Mouse (Mus musculus): ENCODE data around the gene Nt5dc2. TPM values are rescaled to one million over a fixed set of nuclear protein-coding genes. Genes with fewer than 3 reads are reported as not detected.

Nt5dc2 gene
- polyA plus RNA-seq, 1 experiment from 2014 or later = 247 TPM

- Histone ChIP-seq H3K4me3 (no peak overlapping the region), H3K36me3 (replicated peaks) (peaks cover 8% of the 10 kb centered on the region; the same call in 1 of the 2 replicates), H3K4me1 (peaks cover 29% of the 10 kb centered on the region), H3K4me2 (no peak overlapping the region), H3K9me3 (no peaks in the 10 kb centered on the region), H3K27ac (no peak overlapping the region), H3K27me3 (replicated peaks) (no peaks in the 10 kb centered on the region), H3K9ac (no peak overlapping the region)
- WGBS = 91% methylated on average over 26 of the region's 26 CpGs
- no peak for ATAC-seq (replicated peaks)
Observed at GRCm38 (mm10) chr14:31136411-31137280, 5.8 kb downstream of the Nt5dc2 start.

DNA sequence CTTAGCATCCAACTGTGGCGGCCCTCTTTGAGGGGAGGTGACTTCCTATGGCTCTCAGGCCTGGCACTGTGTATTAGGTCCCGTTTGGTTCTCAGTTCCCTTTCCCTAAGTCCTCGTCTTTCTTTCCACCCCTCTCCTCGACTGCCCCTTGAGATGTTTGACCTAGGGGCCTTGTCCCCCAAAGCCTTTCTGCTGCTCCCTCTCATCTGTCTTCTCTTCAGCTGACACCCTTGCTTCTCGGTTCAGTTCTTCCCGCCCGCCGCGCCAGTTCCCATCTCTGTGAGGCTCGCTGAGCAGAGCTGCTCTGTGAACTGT is 6.4 kb downstream of the Nt5dc2 start:
- no peaks in the 10 kb centered on the region for H3K9me3 ChIP-seq
- H3K27ac ChIP-seq = no peak overlapping the region
- no peak for ATAC-seq (replicated peaks)
- peaks cover 23% of the 10 kb centered on the region for H3K4me1 ChIP-seq
- H3K27me3 ChIP-seq (replicated peaks) = no peaks in the 10 kb centered on the region
- no peak overlapping the region for H3K9ac ChIP-seq
- 88% methylated on average over 10 of the region's 10 CpGs for WGBS
- H3K4me2 ChIP-seq = no peak overlapping the region
- H3K4me3 ChIP-seq = no peak overlapping the region
- peaks cover 8% of the 10 kb centered on the region; the same call in 1 of the 2 replicates for H3K36me3 ChIP-seq (replicated peaks)

DNA sequence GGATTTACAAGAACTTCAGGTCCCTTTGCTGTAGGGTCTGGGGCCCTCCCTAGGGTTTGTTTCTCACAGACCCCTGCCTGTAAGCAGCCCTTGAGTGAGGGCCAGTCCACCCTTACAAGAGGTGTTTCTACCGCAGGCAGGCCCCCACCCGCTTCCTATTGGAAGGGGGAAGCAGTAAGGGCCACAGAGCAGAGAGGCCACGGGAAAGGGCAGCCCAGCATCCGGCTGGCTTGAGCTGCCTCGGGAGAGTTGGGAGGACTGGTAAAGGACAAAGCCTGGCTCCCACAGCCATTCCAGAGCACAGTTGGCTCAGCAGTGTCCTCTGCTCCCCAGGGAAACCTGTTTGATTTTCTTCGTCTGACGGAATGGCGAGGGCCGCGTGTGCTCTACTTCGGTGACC is 6.9 kb downstream of the Nt5dc2 start:
- Histone ChIP-seq H3K4me3 (no peak overlapping the region), H3K36me3 (replicated peaks) (peaks cover 8% of the 10 kb centered on the region; the same call in 1 of the 2 replicates), H3K9ac (no peak overlapping the region), H3K27ac (no peak overlapping the region), H3K27me3 (replicated peaks) (no peaks in the 10 kb centered on the region), H3K9me3 (no peaks in the 10 kb centered on the region), H3K4me1 (peaks cover 18% of the 10 kb centered on the region), H3K4me2 (no peak overlapping the region)
- WGBS = 79% methylated on average over 11 of the region's 11 CpGs
- no peak for ATAC-seq (replicated peaks)

GRCm38 (mm10) chr14:31138219-31138896 is 7.5 kb downstream of the Nt5dc2 start:
- no peak for ATAC-seq (replicated peaks)
- no peaks in the 10 kb centered on the region for H3K27me3 ChIP-seq (replicated peaks)
- peaks cover 12% of the 10 kb centered on the region for H3K4me1 ChIP-seq
- H3K36me3 ChIP-seq (replicated peaks) = peaks cover 8% of the 10 kb centered on the region; the same call in 1 of the 2 replicates
- H3K9ac ChIP-seq = no peak overlapping the region
- H3K9me3 ChIP-seq = no peaks in the 10 kb centered on the region
- H3K4me3 ChIP-seq = no peak overlapping the region
- no peak overlapping the region for H3K27ac ChIP-seq
- no peak overlapping the region for H3K4me2 ChIP-seq
- 87% methylated on average over 30 of the region's 35 CpGs for WGBS

DNA sequence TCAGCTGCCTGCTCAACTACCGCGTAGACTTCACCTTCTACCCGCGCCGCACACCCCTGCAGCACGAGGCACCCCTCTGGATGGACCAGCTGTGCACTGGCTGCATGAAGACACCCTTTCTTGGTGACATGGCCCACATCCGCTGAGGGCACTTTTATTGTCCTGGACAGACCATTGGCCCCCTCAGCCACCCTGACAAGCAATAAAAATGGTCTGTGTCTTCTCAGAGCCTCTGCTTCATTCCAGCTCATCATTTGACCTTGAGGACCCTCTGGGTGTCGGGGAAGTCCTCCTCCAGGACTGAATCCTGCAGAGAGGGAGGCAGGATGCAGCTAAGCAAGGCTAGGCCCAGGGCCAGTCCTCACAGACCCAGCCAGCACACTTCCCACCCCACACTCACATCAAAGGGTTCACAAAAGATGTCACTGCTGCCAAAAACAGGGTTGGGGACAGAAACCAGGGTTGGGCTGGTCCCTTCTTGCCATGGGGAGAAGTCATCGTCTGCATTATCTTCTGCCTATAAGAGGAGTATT is 8.1 kb downstream of the Nt5dc2 start:
- no peak for ATAC-seq (replicated peaks)
- WGBS = 91% methylated on average over 9 of the region's 9 CpGs
- no peak overlapping the region for H3K4me2 ChIP-seq
- peaks cover 8% of the 10 kb centered on the region; the same call in 1 of the 2 replicates for H3K36me3 ChIP-seq (replicated peaks)
- no peak overlapping the region for H3K4me3 ChIP-seq
- no peak overlapping the region for H3K9ac ChIP-seq
- H3K27me3 ChIP-seq (replicated peaks) = no peaks in the 10 kb centered on the region
- no peak overlapping the region for H3K27ac ChIP-seq
- H3K4me1 ChIP-seq = peaks cover 6% of the 10 kb centered on the region; the same call in 1 of the 2 replicates
- H3K9me3 ChIP-seq = no peaks in the 10 kb centered on the region

- ATAC-seq (replicated peaks) = no peak
- no peaks in the 10 kb centered on the region for H3K27me3 ChIP-seq (replicated peaks)
- WGBS = 93% methylated on average over 12 of the region's 12 CpGs
Observed at GRCm38 (mm10) chr14:31139666-31140065, 8.8 kb downstream of the Nt5dc2 start.

GRCm38 (mm10) chr14:31140141-31140540 is 9.3 kb downstream of the Nt5dc2 start:
- no peaks in the 10 kb centered on the region for H3K27me3 ChIP-seq (replicated peaks)
- H3K9me3 ChIP-seq = no peaks in the 10 kb centered on the region
- H3K9ac ChIP-seq = no peak overlapping the region
- H3K4me2 ChIP-seq = no peak overlapping the region
- WGBS = 90% methylated on average over 15 of the region's 15 CpGs
- no peak for ATAC-seq (replicated peaks)
- no peak overlapping the region for H3K27ac ChIP-seq
- H3K4me3 ChIP-seq = no peak overlapping the region
- H3K36me3 ChIP-seq (replicated peaks) = peaks cover 8% of the 10 kb centered on the region; the same call in 1 of the 2 replicates
- H3K4me1 ChIP-seq = no peaks in the 10 kb centered on the region

More at GRCm38 (mm10) chr14:31139666-31140065, 8.8 kb downstream of the Nt5dc2 start:
- H3K27ac ChIP-seq = no peak overlapping the region
- no peak overlapping the region for H3K4me3 ChIP-seq
- no peak overlapping the region for H3K9ac ChIP-seq
- peaks cover 8% of the 10 kb centered on the region; the same call in 1 of the 2 replicates for H3K36me3 ChIP-seq (replicated peaks)
- H3K4me1 ChIP-seq = no peaks in the 10 kb centered on the region
- no peaks in the 10 kb centered on the region for H3K9me3 ChIP-seq
- no peak overlapping the region for H3K4me2 ChIP-seq

- no peak for ATAC-seq (replicated peaks)
- Histone ChIP-seq H3K4me1 (no peaks in the 10 kb centered on the region), H3K9me3 (no peaks in the 10 kb centered on the region), H3K4me2 (no peak overlapping the region), H3K27ac (no peak overlapping the region), H3K9ac (no peak overlapping the region), H3K27me3 (replicated peaks) (no peaks in the 10 kb centered on the region), H3K4me3 (no peak overlapping the region), H3K36me3 (replicated peaks) (peaks cover 8% of the 10 kb centered on the region; the same call in 1 of the 2 replicates)
- WGBS = 92% methylated on average over 14 of the region's 14 CpGs
Observed at GRCm38 (mm10) chr14:31141011-31141410, 10.2 kb downstream of the Nt5dc2 start.

GRCm38 (mm10) chr14:31145694-31146093 is 14.8 kb downstream of the Nt5dc2 start:
- H3K4me3 ChIP-seq = no peak overlapping the region
- no peak for ATAC-seq (replicated peaks)
- no peaks in the 10 kb centered on the region for H3K9me3 ChIP-seq
- no peak overlapping the region for H3K9ac ChIP-seq
- no peaks in the 10 kb centered on the region for H3K36me3 ChIP-seq (replicated peaks)
- no peak overlapping the region for H3K4me2 ChIP-seq
- 92% methylated on average over 11 of the region's 11 CpGs for WGBS
- no peaks in the 10 kb centered on the region for H3K4me1 ChIP-seq
- H3K27ac ChIP-seq = no peak overlapping the region
- no peaks in the 10 kb centered on the region for H3K27me3 ChIP-seq (replicated peaks)

DNA sequence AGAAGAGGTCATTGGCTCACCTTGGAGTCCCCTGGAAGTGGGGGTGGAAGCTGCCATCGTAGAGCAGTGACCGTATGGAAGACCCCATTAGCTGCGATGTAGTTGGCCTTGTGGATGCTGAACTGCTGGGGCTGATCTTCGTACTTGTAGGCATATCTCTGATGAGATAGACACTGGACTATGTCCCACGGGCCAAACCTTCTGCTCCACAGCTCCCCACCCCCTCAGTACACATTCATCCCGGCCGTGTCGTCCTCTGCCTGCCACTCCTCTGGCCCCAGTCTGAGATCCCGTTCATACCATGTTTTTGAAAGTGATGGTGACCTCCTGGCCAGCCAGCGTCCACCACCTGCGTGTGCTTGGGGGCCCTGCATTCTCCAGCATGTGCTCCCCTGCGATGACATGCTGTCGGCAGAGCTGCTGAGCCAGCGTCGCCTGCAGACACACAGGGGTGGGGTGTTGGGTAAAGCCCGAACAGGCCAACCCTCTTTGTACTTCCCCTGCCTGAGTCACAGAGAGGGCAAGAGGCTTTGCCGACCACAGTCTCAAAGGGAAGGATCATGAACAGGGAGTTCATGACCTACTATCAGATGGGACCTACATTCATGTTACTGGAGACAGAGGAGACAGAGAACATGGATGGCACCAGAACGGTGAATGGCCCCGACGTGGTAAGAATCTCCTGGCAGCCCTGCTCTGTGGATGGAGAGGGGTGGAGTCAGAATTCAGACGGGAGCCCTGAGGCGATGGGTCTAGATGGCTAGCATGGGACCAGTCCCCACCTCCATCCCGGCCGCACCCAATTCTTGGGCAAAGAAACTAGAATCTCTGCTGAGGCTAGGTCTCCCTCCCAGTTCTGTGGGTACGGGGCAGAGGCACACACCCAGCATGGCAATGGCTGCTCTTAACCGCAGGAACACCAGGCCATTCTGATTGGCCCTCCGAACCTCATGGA is 29.6 kb downstream of the Nt5dc2 start:
- H3K4me3 ChIP-seq = no peak overlapping the region
- no peaks in the 10 kb centered on the region for H3K4me1 ChIP-seq
- H3K9me3 ChIP-seq = no peaks in the 10 kb centered on the region
- no peak overlapping the region for H3K4me2 ChIP-seq
- 79% methylated on average over 27 of the region's 27 CpGs for WGBS
- H3K27me3 ChIP-seq (replicated peaks) = no peaks in the 10 kb centered on the region
- no peak for ATAC-seq (replicated peaks)
- H3K9ac ChIP-seq = no peak overlapping the region
- no peaks in the 10 kb centered on the region for H3K36me3 ChIP-seq (replicated peaks)
- H3K27ac ChIP-seq = no peak overlapping the region

DNA sequence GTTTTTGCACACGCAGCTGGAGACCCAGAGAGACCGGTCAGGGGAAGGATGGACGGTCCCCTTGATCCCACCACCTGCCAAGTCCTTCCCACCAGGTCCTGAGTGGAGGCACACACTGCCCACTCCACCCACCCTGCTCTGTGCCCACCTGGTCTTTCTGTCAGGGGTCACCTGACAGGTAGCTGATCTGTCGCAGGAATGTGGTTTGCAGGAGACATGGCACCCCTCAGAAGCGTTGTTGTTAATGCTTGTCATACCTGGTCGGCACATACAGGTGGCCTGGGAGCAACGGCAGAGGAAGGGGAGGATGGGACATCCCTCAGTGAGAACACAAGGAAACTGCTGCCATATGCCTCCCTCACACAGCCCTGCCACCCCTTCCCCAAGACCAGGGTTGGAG is 30.3 kb downstream of the Nt5dc2 start:
- no peak overlapping the region for H3K9ac ChIP-seq
- ATAC-seq (replicated peaks) = no peak
- no peaks in the 10 kb centered on the region for H3K27me3 ChIP-seq (replicated peaks)
- H3K36me3 ChIP-seq (replicated peaks) = no peaks in the 10 kb centered on the region
- H3K27ac ChIP-seq = no peak overlapping the region
- H3K4me3 ChIP-seq = no peak overlapping the region
- no peaks in the 10 kb centered on the region for H3K9me3 ChIP-seq
- no peaks in the 10 kb centered on the region for H3K4me1 ChIP-seq
- no peak overlapping the region for H3K4me2 ChIP-seq
- WGBS = 90% methylated on average over 7 of the region's 7 CpGs

All from midbrain, embryonic 15.5 days (tissue).